Mouse (Mus musculus) midbrain, embryonic 15.5 days (tissue): ENCODE results near the gene Ctnna3. TPM values are rescaled to one million over a fixed set of nuclear protein-coding genes. Genes with fewer than 3 reads are reported as not detected.

Source experiments
- polyA plus RNA-seq: library from polyadenylated mRNA; unstranded; fragments of >200 nt; fragmentation: Nextera tagmentation; extraction: Ambion mirVana; gene quantifications from 2 replicates; pipeline ENCODE4 v1.2.1, GENCODE M21; 2015

The Ctnna3 gene
- polyA plus RNA-seq, 1 experiment from 2014 or later = 0.80 TPM

Other genes with a start within 250 kb of the Ctnna3 start
- 0.21 and 0.31 TPM in 2 replicates for gene Mypn, start 226.1 kb upstream of the Ctnna3 start, polyA plus RNA-seq
- 29.5 and 31.1 TPM in 2 replicates for gene Herc4, start 186.3 kb upstream of the Ctnna3 start, polyA plus RNA-seq
- 5.7 and 6.1 TPM in 2 replicates for gene Sirt1, start 48.4 kb upstream of the Ctnna3 start, polyA plus RNA-seq
- 18.0 and 20.3 TPM in 2 replicates for gene Dnajc12, start 47.7 kb upstream of the Ctnna3 start, polyA plus RNA-seq
- not detected in 2 replicates for gene Gm7075, start 8.3 kb upstream of the Ctnna3 start, polyA plus RNA-seq